Comparison of ENCODE assay signal across 7 mouse cellular contexts in the genomic region with DNA sequence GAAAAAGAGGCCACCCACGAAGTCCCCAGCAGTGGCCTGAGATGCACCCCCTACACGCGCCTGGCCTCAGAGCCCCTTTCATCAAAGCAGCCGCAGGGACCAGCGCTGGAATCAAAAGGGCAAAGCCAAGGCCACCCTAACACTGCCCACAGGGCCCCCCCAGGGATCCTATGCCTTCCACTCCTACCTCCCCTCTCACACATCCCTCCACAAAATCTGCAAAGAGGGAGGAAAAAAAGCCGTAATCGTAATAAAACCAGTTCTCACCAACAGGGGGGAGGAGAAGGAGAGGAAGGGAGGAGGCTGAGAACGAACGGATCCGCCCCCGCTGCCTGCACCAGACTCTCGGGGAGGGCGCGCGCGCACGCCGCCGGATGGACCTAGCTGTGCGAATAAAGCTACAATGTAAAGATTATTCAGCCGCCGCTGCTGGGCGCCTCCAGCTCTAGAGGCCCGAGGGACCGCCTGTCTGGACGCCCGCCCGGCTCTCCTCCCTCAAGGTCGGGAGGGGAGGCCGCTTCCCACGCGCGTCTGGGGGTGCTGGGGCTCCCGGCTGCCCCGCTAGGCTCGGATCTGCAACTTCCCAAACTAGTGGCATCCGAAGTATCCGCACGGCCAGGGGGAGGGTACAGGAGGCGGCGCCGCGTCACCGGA. TPM values are rescaled to one million over a fixed set of nuclear protein-coding genes. Genes with fewer than 3 reads are reported as not detected.
DNase-seq lines count a peak whose midpoint lies in the region.

No protein-coding gene starts in this region.

- peak; percentile 85 for DNase-seq in T-cell, adult 2 months (ENCODE audit: low spot score)
- peak; percentile 71 to 76 for DNase-seq in cerebellum, postnatal 36 days
- DNase-seq in gastrocnemius, postnatal 10 days, result peak; percentile 74
- peak; percentile 94 for DNase-seq in induced T-regulatory cell, adult 2 months (ENCODE audit: low read depth)
- DNase-seq in left cerebral cortex, postnatal 10 days (ENCODE audit: extremely low spot score in 1 of 2, low spot score in 2 of 2), result peak; percentile 79 to 92
- peak; percentile 84 to 87 for DNase-seq in right cerebral cortex, postnatal 36 days (ENCODE audit: low spot score in 2 of 2)

- peaks cover 72% of the 10 kb centered on the region for H3K27me3 ChIP-seq in megakaryocyte, embryonic 14.5 days (replicated peaks)

- intact Hi-C loops in left cerebral cortex, postnatal 10 days (cut with DNase I), result loop anchor here (5.0 kb wide), 2 partner anchors 35 to 90 kb away; no protein-coding TSS in a partner anchor

- peaks cover 72% of the 10 kb centered on the region for H3K4me1 ChIP-seq in megakaryocyte, embryonic 14.5 days

- no peaks in the 10 kb centered on the region for H3K9me3 ChIP-seq in megakaryocyte, embryonic 14.5 days

- peak overlapping the region; percentile 94 for H3K4me3 ChIP-seq in megakaryocyte, embryonic 14.5 days (replicated peaks)

- no peaks in the 10 kb centered on the region for H3K36me3 ChIP-seq in megakaryocyte, embryonic 14.5 days (replicated peaks; ENCODE audit: low read length)

RNA-seq across cellular contexts. Expression of gene Ncor2, which starts 1.4 kb away (rescaled TPM):
- total RNA-seq in gastrocnemius, postnatal 10 days (2021), result 100 to 1,000 TPM; 116 to 123 TPM
- 100 to 1,000 TPM; 131 to 146 TPM for total RNA-seq in left cerebral cortex, postnatal 10 days (2021)
- 103 and 109 TPM in 2 replicates for polyA plus RNA-seq in megakaryocyte, embryonic 14.5 days (2012; ENCODE audit: insufficient read depth, low replicate concordance)

Comparison
In these comparisons a context has a peak if more than half of its experiments do, and no peak if none do; other contexts are left out.
1. Peak in every context shown above with its lines: DNase-seq and H3K4me3 ChIP-seq.